Mouse (Mus musculus) kidney, adult 2 months (tissue): ENCODE measurements at regions not wholly inside any gene's neighbourhood (a gene's known extent, or its start where the extent isn't known, plus 50 kb on each side); places are given as distances from the start of the nearest gene placed in this dataset.

Source experiments
- DNase-seq: peaks from one replicate; pipeline ENCODE4 v3.0.0; 2021
- H3K27ac ChIP-seq: fragments of 200-500 bp; 2 replicates; pipeline ENCODE4 v1.5.1; 2012; ENCODE audit warnings: low read depth, low read length, control low read depth, inconsistent platforms; ENCODE audit not compliant: insufficient read depth
- H3K27me3 ChIP-seq: fragments of 200-500 bp; replicated peaks from 2 replicates; pipeline ENCODE4 v1.6.1; 2012; ENCODE audit warnings: mild to moderate bottlenecking, moderate library complexity, low read length, inconsistent platforms; ENCODE audit not compliant: control insufficient read depth, insufficient read depth
- H3K36me3 ChIP-seq: fragments of 200-500 bp; 2 replicates; pipeline ENCODE4 v1.6.1; 2012; ENCODE audit warnings: mild to moderate bottlenecking, moderate library complexity, low read length, inconsistent platforms; ENCODE audit not compliant: control insufficient read depth, insufficient read depth
- H3K4me1 ChIP-seq: fragments of 200-500 bp; 2 replicates; pipeline ENCODE4 v1.6.1; 2011; ENCODE audit warnings: low read length; ENCODE audit not compliant: control insufficient read depth, insufficient read depth
- H3K4me3 ChIP-seq: fragments of 200-500 bp; 2 replicates; pipeline ENCODE4 v1.5.1; 2011; ENCODE audit warnings: mild to moderate bottlenecking, low read depth, low read length, control low read depth; ENCODE audit not compliant: insufficient read depth
- CTCF ChIP-seq: fragments of 200-500 bp; conservative IDR thresholded peaks from 2 replicates; pipeline ENCODE4 v1.5.1; 2011; ENCODE audit warnings: low read depth, mild to moderate bottlenecking, control low read depth, low read length, moderate library complexity, mixed read lengths; ENCODE audit not compliant: insufficient read depth, insufficient read length
- POLR2A ChIP-seq: fragments of 200-500 bp; IDR thresholded peaks from one replicate; pipeline ENCODE4 v1.6.1; 2011; ENCODE audit warnings: low read depth, low read length, control low read depth
- WGBS: fragments of 180-500 bp; shearing (Covaris S2); methylation state at CpG from one replicate; pipeline ENCODE4 v1.1.7; 2018; 5-methylcytosine and 5-hydroxymethylcytosine counted together

DNA sequence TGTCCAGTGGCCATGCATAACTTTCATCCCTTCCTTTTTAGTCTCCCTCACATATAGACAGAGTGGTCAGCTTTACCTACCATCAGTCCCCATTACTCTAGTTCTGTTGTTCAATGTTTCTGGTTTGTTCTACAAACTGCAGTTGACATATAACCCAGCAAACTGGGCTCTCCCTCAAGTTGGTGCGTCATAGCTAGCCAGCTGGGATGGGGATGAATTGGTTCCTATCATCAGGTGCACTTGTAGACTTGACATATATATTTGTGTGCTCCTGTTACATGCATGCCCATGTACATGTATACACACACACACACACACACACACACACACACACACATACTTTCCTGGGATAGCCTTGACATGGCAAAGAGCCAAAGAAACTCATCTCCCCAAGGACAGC is 93.2 kb downstream of the Cops8 start:
- H3K27ac ChIP-seq: no peak overlapping the region
- no peaks in the 10 kb centered on the region for H3K36me3 ChIP-seq
- no peaks in the 10 kb centered on the region; the same call in 1 of the 2 replicates for H3K27me3 ChIP-seq
- H3K4me1 ChIP-seq: no peaks in the 10 kb centered on the region
- H3K4me3 ChIP-seq: no peak overlapping the region
- 88% methylated on average over 1 of the region's 1 CpGs for WGBS
- no peak for DNase-seq
- TF ChIP-seq CTCF (no peak), POLR2A (no peak)

DNA sequence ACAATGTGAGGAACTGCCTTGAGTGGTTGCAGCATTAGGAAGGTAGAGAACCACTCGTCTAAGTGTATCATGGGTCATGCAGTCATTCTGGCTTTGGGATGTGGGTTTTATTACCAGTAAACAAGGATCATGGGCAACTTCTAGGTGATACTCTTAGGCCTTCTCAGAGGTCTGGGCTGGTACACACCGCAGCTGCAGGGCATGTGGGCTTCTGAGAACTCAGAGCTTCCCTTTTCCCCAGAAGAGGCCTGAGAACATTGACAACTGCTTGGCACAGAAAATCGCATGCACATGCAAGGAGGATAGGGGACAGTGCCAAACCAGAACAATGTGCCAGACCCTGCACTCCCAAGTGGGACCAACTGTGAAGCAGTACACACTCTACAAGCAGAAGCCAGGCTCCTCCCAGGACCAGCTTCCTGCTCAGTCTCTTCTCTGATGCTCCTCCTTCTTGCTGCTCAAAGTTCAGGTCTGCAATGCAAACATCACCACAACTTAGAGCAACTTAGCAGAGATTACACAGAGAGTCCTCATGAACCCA is 94.3 kb downstream of the Cops8 start:
- no peak overlapping the region for H3K27ac ChIP-seq
- DNase-seq: no peak
- no peaks in the 10 kb centered on the region for H3K36me3 ChIP-seq
- 87% methylated on average over 3 of the region's 3 CpGs for whole genome bisulfite sequencing
- no peaks in the 10 kb centered on the region; the same call in 1 of the 2 replicates for H3K27me3 ChIP-seq
- H3K4me1 ChIP-seq: no peaks in the 10 kb centered on the region
- H3K4me3 ChIP-seq: no peak overlapping the region
- no peak for TF ChIP-seq POLR2A
- TF ChIP-seq CTCF: no peak

DNA sequence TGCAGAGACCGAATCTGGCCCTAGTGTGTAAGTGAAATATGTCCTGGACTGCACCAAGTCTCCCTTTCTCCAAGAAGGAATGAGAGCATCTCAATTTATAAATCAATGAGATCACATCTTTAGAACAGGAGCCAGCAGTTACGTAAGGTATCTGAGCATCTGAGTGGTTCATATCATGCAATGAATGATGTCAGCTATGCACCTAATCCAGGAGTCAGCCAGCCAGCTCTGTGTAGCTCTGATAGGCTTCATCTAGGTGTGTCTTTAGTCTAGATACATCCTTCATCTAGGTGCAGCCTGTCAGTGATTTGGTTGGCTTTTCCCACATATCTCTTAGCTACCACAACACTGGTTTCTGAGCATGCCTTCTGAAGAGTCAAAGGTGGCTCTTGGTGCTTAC is 95.8 kb downstream of the Cops8 start:
- Histone ChIP-seq H3K27me3 (no peaks in the 10 kb centered on the region; the same call in 1 of the 2 replicates), H3K27ac (no peak overlapping the region), H3K36me3 (no peaks in the 10 kb centered on the region), H3K4me1 (no peaks in the 10 kb centered on the region), H3K4me3 (no peak overlapping the region)
- WGBS: 96% methylated on average over 2 of the region's 2 CpGs
- no peak for DNase-seq
- TF ChIP-seq POLR2A (no peak), CTCF (no peak)

GRCm38 (mm10) chr1:90701756-90702155 is 99.0 kb downstream of the Cops8 start:
- Histone ChIP-seq H3K4me3 (no peak overlapping the region), H3K36me3 (no peaks in the 10 kb centered on the region), H3K27ac (no peak overlapping the region), H3K4me1 (no peaks in the 10 kb centered on the region), H3K27me3 (no peaks in the 10 kb centered on the region)
- no peak for DNase-seq
- TF ChIP-seq POLR2A (no peak), CTCF (no peak)
- WGBS: 28% methylated on average over 1 of the region's 1 CpGs

GRCm38 (mm10) chr1:90706391-90706790 is 103.6 kb downstream of the Cops8 start:
- TF ChIP-seq POLR2A (no peak), CTCF (no peak)
- no peaks in the 10 kb centered on the region for H3K27me3 ChIP-seq

GRCm38 (mm10) chr1:90709761-90710160 is 107.0 kb downstream of the Cops8 start:
- WGBS: 71% methylated on average over 3 of the region's 3 CpGs
- H3K4me1 ChIP-seq: no peaks in the 10 kb centered on the region
- H3K36me3 ChIP-seq: no peaks in the 10 kb centered on the region
- no peak for TF ChIP-seq POLR2A
- no peak for TF ChIP-seq CTCF
- no peaks in the 10 kb centered on the region for H3K27me3 ChIP-seq
- H3K4me3 ChIP-seq: no peak overlapping the region
- peak; percentile 4 for DNase-seq
- no peak overlapping the region for H3K27ac ChIP-seq

More at GRCm38 (mm10) chr1:90706391-90706790, 103.6 kb downstream of the Cops8 start:
- Histone ChIP-seq H3K4me3 (no peak overlapping the region), H3K36me3 (no peaks in the 10 kb centered on the region), H3K4me1 (no peaks in the 10 kb centered on the region), H3K27ac (no peak overlapping the region)
- DNase-seq: no peak

- H3K27me3 ChIP-seq: no peaks in the 10 kb centered on the region
- TF ChIP-seq POLR2A (no peak), CTCF (no peak)
- no peak for DNase-seq
- H3K27ac ChIP-seq: no peak overlapping the region
- H3K4me3 ChIP-seq: no peak overlapping the region
- 70% methylated on average over 3 of the region's 3 CpGs for WGBS
- H3K4me1 ChIP-seq: no peaks in the 10 kb centered on the region
- no peaks in the 10 kb centered on the region for H3K36me3 ChIP-seq
Measured at GRCm38 (mm10) chr1:90710566-90710965, 107.8 kb downstream of the Cops8 start.
